Mouse (Mus musculus): Measurements from ENCODE around the gene Sec23ip.
A peak's percentile ranks its signal among the peaks of the same experiment; 100 is the strongest.
"Not testable (repeated sequence)": the region's sequence is repeated elsewhere in the genome, so short reads cannot be mapped to it uniquely, and the experiment has no call there.

Gene Sec23ip

GRCm38 (mm10) chr7:128744684-128745485 lies at the start of gene Sec23ip:
TSS of gene Sec23ip (plus strand) at chr7:128744943.
- peak; percentile 98 for DNase-seq (ENCODE audit: low spot score)

GRCm38 (mm10) chr7:128699959-128700358 lies 44.8 kb upstream of the Sec23ip start:
- not testable (repeated sequence) for DNase-seq (ENCODE audit: low spot score)

- DNase-seq (ENCODE audit: low spot score): peak; percentile 63
These were observed 39.0 kb upstream of the Sec23ip start for GRCm38 (mm10) chr7:128705735-128706134.

GRCm38 (mm10) chr7:128717991-128718390 lies 26.8 kb upstream of the Sec23ip start:
- no peak for DNase-seq (ENCODE audit: low spot score)

- DNase-seq (ENCODE audit: low spot score): peak; percentile 44
These were observed 20.0 kb upstream of the Sec23ip start for GRCm38 (mm10) chr7:128724761-128725160.

- no peak for DNase-seq (ENCODE audit: low spot score)
These were observed 19.6 kb upstream of the Sec23ip start for GRCm38 (mm10) chr7:128725189-128725588.

- DNase-seq (ENCODE audit: low spot score): no peak
These were observed 17.7 kb upstream of the Sec23ip start for GRCm38 (mm10) chr7:128726999-128727398.

GRCm38 (mm10) chr7:128727701-128728100 lies 17.0 kb upstream of the Sec23ip start:
- no peak for DNase-seq (ENCODE audit: low spot score)

GRCm38 (mm10) chr7:128728738-128729137 lies 16.0 kb upstream of the Sec23ip start:
- DNase-seq (ENCODE audit: low spot score): no peak

GRCm38 (mm10) chr7:128731585-128731984 lies 13.2 kb upstream of the Sec23ip start:
- no peak for DNase-seq (ENCODE audit: low spot score)

GRCm38 (mm10) chr7:128738041-128738440 lies 6.7 kb upstream of the Sec23ip start:
- no peak for DNase-seq (ENCODE audit: low spot score)

GRCm38 (mm10) chr7:128739116-128739461 lies 5.7 kb upstream of the Sec23ip start:
- no peak for DNase-seq (ENCODE audit: low spot score)

- peak; percentile 56 for DNase-seq (ENCODE audit: low spot score)
These were observed 5.1 kb upstream of the Sec23ip start for GRCm38 (mm10) chr7:128739462-128740277.

GRCm38 (mm10) chr7:128740334-128740733 lies 4.4 kb upstream of the Sec23ip start, which contains the start of gene Mcmbp:
TSS of gene Mcmbp (minus strand) at chr7:128740495.
- peak; percentile 89 for DNase-seq (ENCODE audit: low spot score)

- DNase-seq (ENCODE audit: low spot score): no peak
These were observed 845 bp upstream of the Sec23ip start for GRCm38 (mm10) chr7:128743898-128744297.

GRCm38 (mm10) chr7:128746151-128746550 lies 1.4 kb downstream of the Sec23ip start:
- no peak for DNase-seq (ENCODE audit: low spot score)

GRCm38 (mm10) chr7:128748758-128749157 lies 4.0 kb downstream of the Sec23ip start:
- DNase-seq (ENCODE audit: low spot score): no peak

GRCm38 (mm10) chr7:128750296-128750695 lies 5.6 kb downstream of the Sec23ip start:
- DNase-seq (ENCODE audit: low spot score): no peak

GRCm38 (mm10) chr7:128752012-128752411 lies 7.3 kb downstream of the Sec23ip start:
- DNase-seq (ENCODE audit: low spot score): no peak

GRCm38 (mm10) chr7:128755396-128755795 lies 10.7 kb downstream of the Sec23ip start:
- no peak for DNase-seq (ENCODE audit: low spot score)

- no peak for DNase-seq (ENCODE audit: low spot score)
These were observed 14.2 kb downstream of the Sec23ip start for GRCm38 (mm10) chr7:128758948-128759347.

GRCm38 (mm10) chr7:128766696-128767095 lies 22.0 kb downstream of the Sec23ip start:
- no peak for DNase-seq (ENCODE audit: low spot score)

GRCm38 (mm10) chr7:128777201-128777600 lies 32.5 kb downstream of the Sec23ip start:
- DNase-seq (ENCODE audit: low spot score): no peak
